Mouse (Mus musculus) left cerebral cortex, adult 11 months (tissue): ENCODE data around the gene Zfp955a.
"Not testable (repeated sequence)": the region's sequence is repeated elsewhere in the genome, so short reads cannot be mapped to it uniquely, and the experiment has no call there.

Experiments used
- DNase-seq: peaks from one replicate; pipeline ENCODE4 v3.0.0; 2022; ENCODE audit warnings: low spot score

Zfp955a gene

DNA sequence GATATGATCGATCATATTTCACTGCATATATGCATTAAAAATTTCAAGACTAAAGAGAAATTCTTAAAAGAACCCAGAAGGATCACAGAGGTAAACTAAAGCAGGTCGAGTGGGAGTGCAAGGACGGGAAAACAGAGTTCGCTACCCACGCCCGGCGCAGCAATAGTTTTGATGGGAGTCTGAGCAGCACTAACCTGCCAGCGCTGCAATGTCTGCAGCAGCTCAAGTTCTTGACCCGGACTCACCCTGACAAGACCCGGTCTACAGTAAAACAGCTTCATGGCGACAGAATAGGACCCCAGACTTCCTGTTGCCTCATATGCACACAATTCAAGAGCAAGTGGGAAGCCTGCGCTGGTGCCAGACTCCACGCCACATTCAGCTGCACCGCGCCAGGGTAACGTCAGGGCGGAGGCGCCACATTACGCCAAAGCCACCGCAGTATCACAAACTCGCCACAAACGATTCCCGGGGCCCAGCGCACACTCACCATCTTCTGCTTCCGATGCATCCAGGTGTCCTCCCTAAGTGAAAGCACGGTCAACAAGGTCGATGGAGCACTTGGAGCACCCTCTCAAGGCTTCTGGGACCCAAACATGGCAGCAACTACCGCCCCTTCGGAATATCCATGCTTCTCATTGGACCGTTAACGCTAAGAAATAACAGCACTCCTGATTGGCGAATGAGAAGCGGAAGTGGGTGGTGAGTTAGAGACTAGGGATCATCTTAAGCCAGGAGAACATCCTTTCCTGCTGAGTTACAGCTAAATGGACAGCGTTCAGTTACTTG, at the start of gene Zfp955a:
TSS of gene Zfp955a (minus strand) at position 616 of the 789 bp plus-strand sequence.
- not testable (repeated sequence) for DNase-seq

DNA sequence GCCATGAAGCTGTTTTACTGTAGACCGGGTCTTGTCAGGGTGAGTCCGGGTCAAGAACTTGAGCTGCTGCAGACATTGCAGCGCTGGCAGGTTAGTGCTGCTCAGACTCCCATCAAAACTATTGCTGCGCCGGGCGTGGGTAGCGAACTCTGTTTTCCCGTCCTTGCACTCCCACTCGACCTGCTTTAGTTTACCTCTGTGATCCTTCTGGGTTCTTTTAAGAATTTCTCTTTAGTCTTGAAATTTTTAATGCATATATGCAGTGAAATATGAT, 34.9 kb upstream of the Zfp955a start:
- not testable (repeated sequence) for DNase-seq

DNA sequence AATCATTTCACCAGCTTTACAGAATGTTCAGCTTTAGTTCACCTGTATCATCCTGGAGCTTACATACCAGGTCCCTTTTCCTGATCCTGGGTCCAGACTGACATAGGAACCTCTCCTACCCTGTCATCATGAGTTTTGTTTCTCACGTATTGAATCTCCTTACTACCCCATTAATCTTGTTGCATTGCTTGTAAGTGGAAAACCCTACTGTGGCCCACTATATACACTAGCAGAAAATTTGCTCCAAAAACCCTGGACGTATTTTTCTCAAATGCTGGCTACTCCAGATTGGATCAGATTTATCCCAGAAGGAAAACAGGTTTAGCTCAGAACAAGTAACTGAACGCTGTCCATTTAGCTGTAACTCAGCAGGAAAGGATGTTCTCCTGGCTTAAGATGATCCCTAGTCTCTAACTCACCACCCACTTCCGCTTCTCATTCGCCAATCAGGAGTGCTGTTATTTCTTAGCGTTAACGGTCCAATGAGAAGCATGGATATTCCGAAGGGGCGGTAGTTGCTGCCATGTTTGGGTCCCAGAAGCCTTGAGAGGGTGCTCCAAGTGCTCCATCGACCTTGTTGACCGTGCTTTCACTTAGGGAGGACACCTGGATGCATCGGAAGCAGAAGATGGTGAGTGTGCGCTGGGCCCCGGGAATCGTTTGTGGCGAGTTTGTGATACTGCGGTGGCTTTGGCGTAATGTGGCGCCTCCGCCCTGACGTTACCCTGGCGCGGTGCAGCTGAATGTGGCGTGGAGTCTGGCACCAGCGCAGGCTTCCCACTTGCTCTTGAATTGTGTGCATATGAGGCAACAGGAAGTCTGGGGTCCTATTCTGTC, 34.3 kb upstream of the Zfp955a start, which contains the start of gene Zfp955b:
TSS of gene Zfp955b (plus strand) at position 506 of the 837 bp plus-strand sequence.
- not testable (repeated sequence) for DNase-seq

DNA sequence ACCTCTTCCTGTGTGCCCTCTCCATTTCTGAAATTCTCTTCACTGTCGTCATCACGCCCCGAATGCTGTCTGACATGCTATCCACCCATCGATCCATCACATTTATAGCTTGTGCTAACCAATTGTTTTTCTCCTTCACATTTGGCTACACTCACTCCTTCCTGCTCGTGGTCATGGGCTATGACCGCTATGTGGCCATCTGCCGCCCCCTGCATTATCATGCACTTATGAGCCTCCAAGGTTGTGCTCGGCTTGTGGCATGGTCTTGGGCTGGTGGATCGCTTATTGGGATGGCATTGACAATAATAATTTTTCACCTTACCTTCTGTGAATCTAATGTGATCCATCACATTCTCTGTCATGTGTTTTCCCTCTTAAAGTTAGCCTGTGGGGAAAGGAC, 14.0 kb upstream of the Zfp955a start:
- DNase-seq: no peak

- no peak for DNase-seq
Measured at GRCm38 (mm10) chr17:33264376-33264775, 9.4 kb upstream of the Zfp955a start, which contains the start of gene Olfr63. Gene Olfr63 (plus strand): TSS chr17:33264676.

DNA sequence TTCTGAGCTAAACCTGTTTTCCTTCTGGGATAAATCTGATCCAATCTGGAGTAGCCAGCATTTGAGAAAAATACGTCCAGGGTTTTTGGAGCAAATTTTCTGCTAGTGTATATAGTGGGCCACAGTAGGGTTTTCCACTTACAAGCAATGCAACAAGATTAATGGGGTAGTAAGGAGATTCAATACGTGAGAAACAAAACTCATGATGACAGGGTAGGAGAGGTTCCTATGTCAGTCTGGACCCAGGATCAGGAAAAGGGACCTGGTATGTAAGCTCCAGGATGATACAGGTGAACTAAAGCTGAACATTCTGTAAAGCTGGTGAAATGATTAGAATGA, 343 bp upstream of the Zfp955a start:
- DNase-seq: not testable (repeated sequence)

DNA sequence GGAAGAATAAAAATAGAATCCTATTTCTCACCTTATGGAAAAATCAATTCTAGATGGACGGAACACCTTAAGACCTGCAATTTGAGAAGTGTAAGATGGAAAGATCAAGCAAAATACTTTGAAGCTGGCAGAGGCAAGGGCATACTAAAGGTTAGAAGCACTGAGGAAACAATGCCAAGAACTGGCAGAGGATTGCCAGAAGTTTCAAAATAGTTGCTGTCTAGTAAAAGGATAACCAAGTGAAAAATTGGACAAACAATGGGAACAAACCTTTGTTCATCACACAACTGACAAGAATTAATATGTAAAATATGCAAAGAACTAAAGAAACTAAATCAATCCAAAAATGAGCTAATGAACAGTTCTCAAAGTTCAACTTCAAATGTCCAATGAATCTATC, 18.3 kb downstream of the Zfp955a start:
- DNase-seq: not testable (repeated sequence)

GRCm38 (mm10) chr17:33221590-33221989, 33.4 kb downstream of the Zfp955a start, which contains the start of gene Olfr1564:
Gene Olfr1564 (minus strand): TSS chr17:33221690.
- no peak for DNase-seq

DNA sequence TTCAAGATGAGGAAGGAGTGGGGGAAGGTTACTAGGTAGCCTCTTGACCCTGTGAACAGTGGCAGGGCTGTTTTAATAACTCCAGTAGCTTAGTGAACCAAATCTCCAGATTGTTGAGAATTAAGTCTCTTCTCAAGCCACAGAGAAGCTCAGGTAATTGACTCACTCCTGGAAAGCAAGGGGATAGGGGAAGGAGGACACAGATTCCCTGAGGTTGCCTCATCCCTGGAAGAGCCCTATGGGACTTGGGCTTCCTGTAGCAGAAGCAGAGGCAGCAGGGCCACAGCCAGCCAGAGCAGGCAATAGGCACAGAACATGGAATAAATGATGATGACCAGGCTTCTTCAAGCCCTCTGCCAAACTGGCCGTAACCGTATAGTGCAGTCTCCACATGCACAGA, 63.9 kb downstream of the Zfp955a start, which contains the start of gene Olfr239:
TSS of gene Olfr239 (plus strand) at position 301 of the 400 bp plus-strand sequence.
- DNase-seq: not testable (repeated sequence)
